Mouse (Mus musculus): ENCODE measurements around the gene Mccc2.

The Mccc2 gene

GRCm38 (mm10) chr13:100014906-100015895 is at the start of gene Mccc2:
Gene Mccc2, minus strand, starts transcription at chr13:100015639.
- peak; percentile 31 to 82 for DNase-seq (ENCODE audit: low spot score in 2 of 2)

GRCm38 (mm10) chr13:100063936-100064335 is 48.5 kb upstream of the Mccc2 start:
- no peak for DNase-seq (ENCODE audit: low spot score in 2 of 2)

- peak; percentile 14 for DNase-seq (ENCODE audit: low spot score in 2 of 2)
These were observed 42.3 kb upstream of the Mccc2 start for GRCm38 (mm10) chr13:100057738-100058137.

- DNase-seq (ENCODE audit: low spot score in 2 of 2) = no peak
These were observed 10.6 kb upstream of the Mccc2 start for GRCm38 (mm10) chr13:100026013-100026412.

- DNase-seq (ENCODE audit: low spot score in 2 of 2) = no peak
These were observed 1.5 kb upstream of the Mccc2 start for GRCm38 (mm10) chr13:100016891-100017290.

- no peak for DNase-seq (ENCODE audit: low spot score in 2 of 2)
These were observed 498 bp upstream of the Mccc2 start for GRCm38 (mm10) chr13:100015937-100016336.

GRCm38 (mm10) chr13:100005911-100006496 is 9.4 kb downstream of the Mccc2 start:
- no peak for DNase-seq (ENCODE audit: low spot score in 2 of 2)

GRCm38 (mm10) chr13:100001790-100002196 is 13.6 kb downstream of the Mccc2 start:
- DNase-seq (ENCODE audit: low spot score in 2 of 2) = peak; percentile 59 to 88

GRCm38 (mm10) chr13:99999078-99999477 is 16.4 kb downstream of the Mccc2 start:
- no peak for DNase-seq (ENCODE audit: low spot score in 2 of 2)

- no peak for DNase-seq (ENCODE audit: low spot score in 2 of 2)
These were observed 17.3 kb downstream of the Mccc2 start for GRCm38 (mm10) chr13:99998099-99998498.

GRCm38 (mm10) chr13:99989592-99989991 is 25.8 kb downstream of the Mccc2 start:
- no peak for DNase-seq (ENCODE audit: low spot score in 2 of 2)

GRCm38 (mm10) chr13:99983320-99983719 is 32.1 kb downstream of the Mccc2 start:
- DNase-seq (ENCODE audit: low spot score in 2 of 2) = no peak

- DNase-seq (ENCODE audit: low spot score in 2 of 2) = no peak
These were observed 36.0 kb downstream of the Mccc2 start for GRCm38 (mm10) chr13:99979406-99979805.

GRCm38 (mm10) chr13:99970089-99970488 is 45.4 kb downstream of the Mccc2 start:
- no peak for DNase-seq (ENCODE audit: low spot score in 2 of 2)

GRCm38 (mm10) chr13:99967013-99967678 is 48.3 kb downstream of the Mccc2 start:
- DNase-seq (ENCODE audit: low spot score in 2 of 2) = no peak

- DNase-seq (ENCODE audit: low spot score in 2 of 2) = no peak
These were observed 51.6 kb downstream of the Mccc2 start for GRCm38 (mm10) chr13:99963814-99964213.

- DNase-seq (ENCODE audit: low spot score in 2 of 2) = no peak
These were observed 53.8 kb downstream of the Mccc2 start for GRCm38 (mm10) chr13:99961661-99962060.

- peak in 1 of 2 experiments; percentile 35 for DNase-seq (ENCODE audit: low spot score in 2 of 2)
These were observed 59.9 kb downstream of the Mccc2 start for GRCm38 (mm10) chr13:99955591-99955944.

- DNase-seq (ENCODE audit: low spot score in 2 of 2) = no peak
These were observed 60.4 kb downstream of the Mccc2 start for GRCm38 (mm10) chr13:99954902-99955590.

- no peak for DNase-seq (ENCODE audit: low spot score in 2 of 2)
These were observed 68.0 kb downstream of the Mccc2 start for GRCm38 (mm10) chr13:99947417-99947816.

GRCm38 (mm10) chr13:99943525-99943924 is 71.9 kb downstream of the Mccc2 start:
- no peak for DNase-seq (ENCODE audit: low spot score in 2 of 2)

GRCm38 (mm10) chr13:99940601-99941000 is 74.8 kb downstream of the Mccc2 start:
- no peak for DNase-seq (ENCODE audit: low spot score in 2 of 2)

Data from spleen, postnatal 10 days (tissue).